Mouse (Mus musculus) liver, embryonic 15.5 days (tissue): ENCODE measurements around the gene Tyk2. TPM values are rescaled to one million over a fixed set of nuclear protein-coding genes. Genes with fewer than 3 reads are reported as not detected.

Source experiments
- ATAC-seq: fragments of 200-750 bp; cut with Nextera tagmentation; 2 replicates; pipeline ENCODE4 v1.8.0; 2017; ENCODE audit warnings: moderate number of reproducible peaks, mild to moderate bottlenecking, moderate library complexity; ENCODE audit not compliant: insufficient read depth
- H3K27ac ChIP-seq: fragments of 300-500 bp; sonication (generic); replicated peaks from 2 replicates; pipeline ENCODE4 v1.5.1; 2015; ENCODE audit warnings: mild to moderate bottlenecking, inconsistent platforms
- H3K27me3 ChIP-seq: fragments of 300-500 bp; sonication (generic); 2 replicates; pipeline ENCODE4 v1.6.1; 2015; ENCODE audit warnings: mild to moderate bottlenecking, inconsistent platforms
- H3K36me3 ChIP-seq: fragments of 300-500 bp; sonication (generic); replicated peaks from 2 replicates; pipeline ENCODE4 v1.6.1; 2015; ENCODE audit warnings: moderate library complexity, mild to moderate bottlenecking, inconsistent platforms
- H3K4me1 ChIP-seq: fragments of 300-500 bp; sonication (generic); replicated peaks from 2 replicates; pipeline ENCODE4 v1.6.1; 2015; ENCODE audit warnings: inconsistent platforms
- H3K4me2 ChIP-seq: fragments of 300-500 bp; sonication (generic); 2 replicates; pipeline ENCODE4 v1.6.1; 2015; ENCODE audit warnings: moderate library complexity, mild to moderate bottlenecking, inconsistent platforms
- H3K4me3 ChIP-seq: fragments of 300-500 bp; sonication (generic); replicated peaks from 2 replicates; pipeline ENCODE4 v1.5.1; 2015; ENCODE audit warnings: mild to moderate bottlenecking, inconsistent platforms
- H3K9ac ChIP-seq: fragments of 300-500 bp; sonication (generic); 2 replicates; pipeline ENCODE4 v1.6.1; 2015; ENCODE audit warnings: moderate library complexity, mild to moderate bottlenecking, inconsistent platforms
- H3K9me3 ChIP-seq: fragments of 300-500 bp; sonication (generic); replicated peaks from 2 replicates; pipeline ENCODE4 v1.6.1; 2016; ENCODE audit warnings: inconsistent platforms
- WGBS: fragments of 180-500 bp; shearing (Covaris S2); methylation state at CpG from one replicate; pipeline ENCODE4 v1.1.7; 2015; ENCODE audit warnings: mixed read lengths; ENCODE audit not compliant: insufficient replicate concordance; 5-methylcytosine and 5-hydroxymethylcytosine counted together
- polyA plus RNA-seq: library from polyadenylated mRNA; unstranded; fragments of >200 nt; fragmentation: Nextera tagmentation; extraction: Ambion mirVana; gene quantifications from 2 replicates; pipeline ENCODE4 v1.2.1, GENCODE M21; 2015

Tyk2 gene
- polyA plus RNA-seq, 1 experiment from 2014 or later, result 7.4 TPM

GRCm38 (mm10) chr9:21107607-21108237, 23.3 kb downstream of the Tyk2 start:
- no peak for ATAC-seq
- Histone ChIP-seq H3K27me3 (no peaks in the 10 kb centered on the region), H3K27ac (peak overlapping the region; percentile 89; the same call in 1 of the 2 replicates), H3K4me2 (no peak overlapping the region), H3K36me3 (peaks cover 6% of the 10 kb centered on the region; the same call in 1 of the 2 replicates), H3K9ac (no peak overlapping the region), H3K4me1 (peaks cover 43% of the 10 kb centered on the region), H3K4me3 (no peak overlapping the region), H3K9me3 (no peaks in the 10 kb centered on the region)
- 66% methylated on average over 23 of the region's 23 CpGs for WGBS

- 33% methylated on average over 5 of the region's 5 CpGs for WGBS
- Histone ChIP-seq H3K4me1 (peaks cover 47% of the 10 kb centered on the region), H3K9ac (peak overlapping the region; percentile 41), H3K4me3 (no peak overlapping the region), H3K9me3 (no peaks in the 10 kb centered on the region), H3K27ac (peak overlapping the region; percentile 89), H3K36me3 (peaks cover 6% of the 10 kb centered on the region; the same call in 1 of the 2 replicates), H3K4me2 (peak overlapping the region; percentile 55), H3K27me3 (no peaks in the 10 kb centered on the region)
- peak; percentile 88 for ATAC-seq
Measured at GRCm38 (mm10) chr9:21105760-21106564, 25.1 kb downstream of the Tyk2 start.

GRCm38 (mm10) chr9:21104814-21105213, 26.2 kb downstream of the Tyk2 start:
- WGBS, result 83% methylated on average over 6 of the region's 6 CpGs
- no peak overlapping the region for H3K4me2 ChIP-seq
- H3K27me3 ChIP-seq, result no peaks in the 10 kb centered on the region
- H3K27ac ChIP-seq, result peak overlapping the region; percentile 89
- H3K4me3 ChIP-seq, result no peak overlapping the region
- no peak for ATAC-seq
- H3K9ac ChIP-seq, result 0 out of 2 replicates have a peak overlapping the region, but pooled peaks have one; percentile 41
- peaks cover 58% of the 10 kb centered on the region for H3K4me1 ChIP-seq
- H3K9me3 ChIP-seq, result no peaks in the 10 kb centered on the region
- H3K36me3 ChIP-seq, result peaks cover 6% of the 10 kb centered on the region; the same call in 1 of the 2 replicates

GRCm38 (mm10) chr9:21102076-21102475, 29.0 kb downstream of the Tyk2 start:
- H3K36me3 ChIP-seq, result 0 out of 2 replicates have a peak, but pooled peaks cover 3% of the 10 kb centered on the region
- no peaks in the 10 kb centered on the region for H3K9me3 ChIP-seq
- no peak overlapping the region for H3K27ac ChIP-seq
- H3K4me2 ChIP-seq, result no peak overlapping the region
- H3K4me1 ChIP-seq, result peaks cover 63% of the 10 kb centered on the region
- no peak overlapping the region for H3K4me3 ChIP-seq
- 77% methylated on average over 2 of the region's 2 CpGs for WGBS
- H3K9ac ChIP-seq, result no peak overlapping the region
- no peaks in the 10 kb centered on the region for H3K27me3 ChIP-seq
- no peak for ATAC-seq

- Histone ChIP-seq H3K4me2 (peak overlapping the region; percentile 46), H3K4me3 (no peak overlapping the region), H3K9me3 (no peaks in the 10 kb centered on the region), H3K36me3 (no peaks in the 10 kb centered on the region), H3K9ac (0 out of 2 replicates have a peak overlapping the region, but pooled peaks have one; percentile 0), H3K4me1 (peaks cover 50% of the 10 kb centered on the region), H3K27me3 (no peaks in the 10 kb centered on the region), H3K27ac (no peak overlapping the region)
- WGBS, result 15% methylated on average over 15 of the region's 15 CpGs
- ATAC-seq, result peak; percentile 31; the same call in 1 of the 2 replicates
Measured at GRCm38 (mm10) chr9:21100447-21101161, 30.4 kb downstream of the Tyk2 start.

GRCm38 (mm10) chr9:21097793-21098192, 33.2 kb downstream of the Tyk2 start:
- ATAC-seq, result 0 out of 2 replicates have a peak, but pooled peaks have one; percentile 29
- Histone ChIP-seq H3K9ac (no peak overlapping the region), H3K4me2 (no peak overlapping the region), H3K27ac (no peak overlapping the region), H3K27me3 (no peaks in the 10 kb centered on the region), H3K9me3 (no peaks in the 10 kb centered on the region), H3K36me3 (no peaks in the 10 kb centered on the region), H3K4me3 (no peak overlapping the region), H3K4me1 (peaks cover 36% of the 10 kb centered on the region)
- WGBS, result 46% methylated on average over 8 of the region's 8 CpGs

- Histone ChIP-seq H3K9me3 (no peaks in the 10 kb centered on the region), H3K4me1 (peaks cover 44% of the 10 kb centered on the region), H3K4me2 (no peak overlapping the region), H3K36me3 (no peaks in the 10 kb centered on the region), H3K27me3 (no peaks in the 10 kb centered on the region), H3K4me3 (no peak overlapping the region), H3K27ac (no peak overlapping the region), H3K9ac (no peak overlapping the region)
- 80% methylated on average over 4 of the region's 4 CpGs for WGBS
- no peak for ATAC-seq
Measured at GRCm38 (mm10) chr9:21095958-21096357, 35.1 kb downstream of the Tyk2 start.

GRCm38 (mm10) chr9:21093423-21093822, 37.6 kb downstream of the Tyk2 start:
- Histone ChIP-seq H3K4me2 (no peak overlapping the region), H3K4me1 (peaks cover 55% of the 10 kb centered on the region), H3K36me3 (peaks cover 23% of the 10 kb centered on the region), H3K27ac (no peak overlapping the region), H3K9me3 (no peaks in the 10 kb centered on the region), H3K27me3 (no peaks in the 10 kb centered on the region), H3K9ac (no peak overlapping the region), H3K4me3 (no peak overlapping the region)
- no peak for ATAC-seq
- 86% methylated on average over 9 of the region's 9 CpGs for WGBS

GRCm38 (mm10) chr9:21091707-21092320, 39.2 kb downstream of the Tyk2 start, which contains the start of the genes Gm38431 and Raver1:
Gene Gm38431 (minus strand): TSS chr9:21091997.
Gene Raver1 (minus strand): TSS chr9:21092008.
- ATAC-seq, result peak; percentile 98
- Histone ChIP-seq H3K4me3 (peak within 1 kb of the TSS; percentile 76), H3K27me3 (no peaks in the 10 kb centered on the region), H3K4me1 (peaks cover 48% of the 10 kb centered on the region), H3K9me3 (no peaks in the 10 kb centered on the region), H3K27ac (peak within 1 kb of the TSS; percentile 84), H3K4me2 (peak within 1 kb of the TSS; percentile 82), H3K36me3 (peaks cover 39% of the 10 kb centered on the region), H3K9ac (peak within 1 kb of the TSS; percentile 66)
- WGBS, result under 1% methylated on average over 54 of the region's 54 CpGs

GRCm38 (mm10) chr9:21090972-21091706, 39.9 kb downstream of the Tyk2 start:
- Histone ChIP-seq H3K9me3 (no peaks in the 10 kb centered on the region), H3K36me3 (peaks cover 46% of the 10 kb centered on the region), H3K4me1 (peaks cover 48% of the 10 kb centered on the region), H3K4me3 (peak overlapping the region; percentile 76), H3K27ac (peak overlapping the region; percentile 84), H3K4me2 (peak overlapping the region; percentile 82), H3K27me3 (no peaks in the 10 kb centered on the region), H3K9ac (peak overlapping the region; percentile 66)
- WGBS, result under 1% methylated on average over 24 of the region's 24 CpGs
- peak; percentile 2; the same call in 1 of the 2 replicates for ATAC-seq
